8 mouse cellular contexts compared by ENCODE assay signal in genomic region chr5:112886687-112887491, GRCm38 (mm10). TPM values are rescaled to one million over a fixed set of nuclear protein-coding genes. Genes with fewer than 3 reads are reported as not detected.
DNase-seq lines count a peak whose midpoint lies in the region; ATAC-seq lines count a peak whose summit lies in the region.

No protein-coding gene starts in this region.

- no peak for DNase-seq in forebrain, embryonic 11.5 days (ENCODE audit: low spot score)
- peak; percentile 77 for DNase-seq in MN1 (ENCODE audit: low spot score)
- DNase-seq in embryonic facial prominence, embryonic 10.5 days (ENCODE audit: low spot score): no peak
- DNase-seq in layer of hippocampus, postnatal 14 days (ENCODE audit: low spot score in 2 of 2): peak; percentile 48 to 68
- no peak for DNase-seq in natural killer cell, adult 2 months (ENCODE audit: low spot score in 2 of 2)
- no peak for DNase-seq in urinary bladder, adult 2 months (ENCODE audit: low spot score)

- 60% methylated on average over 17 of the region's 17 CpGs for WGBS in forebrain, embryonic 15.5 days
- 67% methylated on average over 17 of the region's 17 CpGs for WGBS in forebrain, embryonic 11.5 days
- WGBS in embryonic facial prominence, embryonic 10.5 days: 65% methylated on average over 17 of the region's 17 CpGs
- 28% methylated on average over 17 of the region's 17 CpGs for WGBS in heart, embryonic 15.5 days

- no peaks in the 10 kb centered on the region for H3K9me3 ChIP-seq in forebrain, embryonic 15.5 days
- H3K9me3 ChIP-seq in forebrain, embryonic 11.5 days (ENCODE audit: control insufficient read depth, low read length): no peaks in the 10 kb centered on the region
- no peaks in the 10 kb centered on the region for H3K9me3 ChIP-seq in embryonic facial prominence, embryonic 10.5 days
- H3K9me3 ChIP-seq in heart, embryonic 15.5 days (replicated peaks): no peaks in the 10 kb centered on the region

- no peaks in the 10 kb centered on the region for H3K36me3 ChIP-seq in forebrain, embryonic 15.5 days
- H3K36me3 ChIP-seq in forebrain, embryonic 11.5 days (ENCODE audit: control insufficient read depth, insufficient read depth, low read length): no peaks in the 10 kb centered on the region
- no peaks in the 10 kb centered on the region for H3K36me3 ChIP-seq in embryonic facial prominence, embryonic 10.5 days (replicated peaks)
- H3K36me3 ChIP-seq in heart, embryonic 15.5 days: 0 out of 2 replicates have a peak, but pooled peaks cover 10% of the 10 kb centered on the region

- H3K9ac ChIP-seq in forebrain, embryonic 15.5 days (replicated peaks): no peak overlapping the region
- H3K9ac ChIP-seq in forebrain, embryonic 11.5 days (ENCODE audit: low read length): no peak overlapping the region
- H3K9ac ChIP-seq in heart, embryonic 15.5 days: peak overlapping the region; percentile 0; the same call in 1 of the 2 replicates

- H3K4me1 ChIP-seq in forebrain, embryonic 15.5 days: peaks cover 7% of the 10 kb centered on the region; the same call in 1 of the 2 replicates
- no peaks in the 10 kb centered on the region; the same call in 1 of the 2 replicates for H3K4me1 ChIP-seq in forebrain, embryonic 11.5 days (replicated peaks; ENCODE audit: control insufficient read depth, insufficient read depth, low read length)
- H3K4me1 ChIP-seq in embryonic facial prominence, embryonic 10.5 days: peaks cover 20% of the 10 kb centered on the region
- peaks cover 37% of the 10 kb centered on the region for H3K4me1 ChIP-seq in heart, embryonic 15.5 days (replicated peaks)

- no peak overlapping the region for H3K4me2 ChIP-seq in forebrain, embryonic 15.5 days (replicated peaks)
- H3K4me2 ChIP-seq in forebrain, embryonic 11.5 days (ENCODE audit: low read depth, low read length, severe bottlenecking): no peak overlapping the region
- H3K4me2 ChIP-seq in heart, embryonic 15.5 days: peak overlapping the region; percentile 30

- 0 out of 2 replicates have a peak overlapping the region, but pooled peaks have one; percentile 27 for H3K27ac ChIP-seq in forebrain, embryonic 15.5 days (replicated peaks)
- H3K27ac ChIP-seq in forebrain, embryonic 11.5 days (ENCODE audit: low read depth, low read length): no peak overlapping the region
- H3K27ac ChIP-seq in embryonic facial prominence, embryonic 10.5 days (replicated peaks): peak overlapping the region; percentile 36; the same call in 1 of the 2 replicates
- peak overlapping the region; percentile 93 for H3K27ac ChIP-seq in heart, embryonic 15.5 days

- ATAC-seq in forebrain, embryonic 15.5 days (replicated peaks): peak; percentile 61; the same call in 1 of the 2 replicates
- ATAC-seq in forebrain, embryonic 11.5 days (replicated peaks; ENCODE audit: low FRiP score): no peak
- ATAC-seq in heart, embryonic 15.5 days (replicated peaks; ENCODE audit: insufficient number of reproducible peaks, insufficient read depth, low FRiP score, low read depth): peak; percentile 75

- no peak overlapping the region for H3K4me3 ChIP-seq in forebrain, embryonic 15.5 days
- no peak overlapping the region for H3K4me3 ChIP-seq in forebrain, embryonic 11.5 days (ENCODE audit: low read depth, low read length)
- H3K4me3 ChIP-seq in embryonic facial prominence, embryonic 10.5 days: no peak overlapping the region
- H3K4me3 ChIP-seq in heart, embryonic 15.5 days: no peak overlapping the region

- no peaks in the 10 kb centered on the region for H3K27me3 ChIP-seq in forebrain, embryonic 15.5 days
- H3K27me3 ChIP-seq in forebrain, embryonic 11.5 days (ENCODE audit: control insufficient read depth, insufficient read depth, low read length): no peaks in the 10 kb centered on the region
- H3K27me3 ChIP-seq in embryonic facial prominence, embryonic 10.5 days (replicated peaks; ENCODE audit: low read depth, poor library complexity, severe bottlenecking): no peaks in the 10 kb centered on the region
- H3K27me3 ChIP-seq in heart, embryonic 15.5 days: no peaks in the 10 kb centered on the region

RNA-seq across cellular contexts. Expression of gene Myo18b, which starts 9.3 kb away (rescaled TPM):
- 0.82 and 1.2 TPM in 2 replicates for polyA plus RNA-seq in forebrain, embryonic 15.5 days (2015; fragmentation: Nextera tagmentation; extraction: Ambion mirVana)
- polyA plus RNA-seq in forebrain, embryonic 11.5 days (2014; fragmentation: Nextera tagmentation; extraction: Ambion mirVana): 0.28 and 0.36 TPM in 2 replicates
- polyA plus RNA-seq in embryonic facial prominence, embryonic 10.5 days (2016; fragmentation: Nextera tagmentation; extraction: Ambion mirVana): 0.19 TPM in 2 replicates
- 22.5 and 22.6 TPM in 2 replicates for polyA plus RNA-seq in heart, embryonic 15.5 days (2015; fragmentation: Nextera tagmentation; extraction: Ambion mirVana)
- 1 to 10 TPM; 2.2 to 2.6 TPM for total RNA-seq in layer of hippocampus, postnatal 14 days (2021)
- 2.9 and 3.3 TPM in 2 replicates for polyA plus RNA-seq in urinary bladder, adult 2 months (2012; rRNA removed)

Comparison
In these comparisons a context has a peak if more than half of its experiments do, and no peak if none do; other contexts are left out.
1. DNase-seq: peak in MN1 (single experiment) and layer of hippocampus, postnatal 14 days (2 of 2); none in forebrain, embryonic 11.5 days (single experiment), embryonic facial prominence, embryonic 10.5 days (single experiment), natural killer cell, adult 2 months (0 of 2) and urinary bladder, adult 2 months (single experiment).